Mouse (Mus musculus): ENCODE data around the gene Olfr645.

DNA sequence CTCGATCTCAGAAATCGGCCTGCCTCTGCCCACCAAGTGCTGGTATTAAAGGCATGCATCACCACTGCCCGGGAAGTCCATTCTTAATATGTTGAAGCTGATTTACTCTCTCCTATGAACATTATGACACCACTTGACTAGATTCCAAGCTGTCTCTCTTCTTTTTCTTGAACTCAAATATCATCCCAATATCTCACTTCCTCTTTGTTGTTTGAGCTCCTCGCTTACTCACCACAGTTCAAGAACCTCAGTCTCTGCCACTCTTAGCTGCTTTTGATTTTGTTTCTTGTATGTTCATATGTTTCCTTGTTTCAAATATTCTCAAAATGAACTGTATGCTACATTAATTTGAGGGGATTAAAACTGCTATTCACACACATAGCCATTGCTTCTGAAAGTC lies 34.5 kb downstream of the Olfr645 start:
- TF ChIP-seq GATA1 (IDR thresholded peaks at IDR 0.05; ENCODE audit: borderline replicate concordance, low read length) (no peak), FLI1 (IDR thresholded peaks at IDR 0.05; ENCODE audit: low read length) (no peak)

All from megakaryocyte, embryonic 14.5 days (primary cell).